Mouse (Mus musculus): Measurements from ENCODE around the gene Ccr7. TPM values are rescaled to one million over a fixed set of nuclear protein-coding genes. Genes with fewer than 3 reads are reported as not detected.

Ccr7 gene
- polyA plus RNA-seq, 1 experiment from 2014 or later = 0.12 TPM

DNA sequence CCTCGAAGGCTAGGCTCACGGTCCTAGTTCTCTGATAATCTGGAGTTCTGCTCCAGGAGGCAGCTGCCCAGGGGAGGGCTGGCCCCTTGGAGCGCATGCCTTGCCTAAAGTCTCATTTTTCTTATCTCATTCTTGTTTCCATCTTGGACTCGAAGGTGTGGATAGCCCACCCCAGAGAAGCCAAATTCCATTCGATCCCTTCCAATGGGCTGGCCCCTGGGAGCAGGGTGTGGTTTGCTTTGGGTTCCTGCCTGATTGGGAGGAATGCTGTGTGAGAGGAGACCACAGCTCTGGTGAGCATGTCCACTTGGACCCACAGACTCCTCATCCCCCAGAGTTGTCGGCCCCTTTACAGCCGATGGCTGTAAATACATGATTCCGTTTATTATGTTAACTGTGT is 53.2 kb downstream of the Ccr7 start:
- no peak for TF ChIP-seq CTCF (IDR thresholded peaks at IDR 0.05)
- H3K27me3 ChIP-seq = no peaks in the 10 kb centered on the region
- ATAC-seq = no peak
- no peak for DNase-seq (ENCODE audit: low read depth, low spot score)
- in situ Hi-C loops (cut with MboI; ENCODE audit: low pct_unique_long_range_greater_than_20kb) = no loop called here
- POLR2A ChIA-PET = no interaction called here
- CTCF ChIA-PET = no interaction called here

DNA sequence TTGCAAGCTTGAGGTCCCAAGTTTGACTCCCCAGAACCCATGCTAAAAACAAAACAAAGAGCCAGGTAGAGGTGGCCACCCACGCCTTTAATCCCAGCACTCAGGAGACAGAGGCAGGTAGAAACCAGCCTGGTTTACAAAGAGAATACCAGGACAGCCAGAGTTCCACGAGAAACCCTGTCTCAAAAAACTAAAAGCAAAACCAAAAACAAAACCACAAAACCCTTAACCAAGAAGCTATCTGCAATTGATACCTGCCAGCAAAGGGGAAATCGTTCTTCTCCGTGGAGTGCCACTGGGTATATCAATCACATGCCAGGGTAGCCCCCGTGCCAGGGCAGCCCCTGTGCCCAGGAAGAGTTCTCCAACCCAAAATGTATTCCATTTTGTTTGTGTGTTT is 54.7 kb downstream of the Ccr7 start:
- ChIA-PET CTCF (no interaction called here), POLR2A (interaction anchor here (0.6 kb wide), 1 partner anchor 56 kb away, joined by 4 read pairs; no protein-coding TSS in a partner anchor)
- TF ChIP-seq CTCF (IDR thresholded peaks at IDR 0.05) = no peak
- ATAC-seq = no peak
- no peak for DNase-seq (ENCODE audit: low read depth, low spot score)
- in situ Hi-C loops (cut with MboI; ENCODE audit: low pct_unique_long_range_greater_than_20kb) = no loop called here
- H3K27me3 ChIP-seq = no peaks in the 10 kb centered on the region

DNA sequence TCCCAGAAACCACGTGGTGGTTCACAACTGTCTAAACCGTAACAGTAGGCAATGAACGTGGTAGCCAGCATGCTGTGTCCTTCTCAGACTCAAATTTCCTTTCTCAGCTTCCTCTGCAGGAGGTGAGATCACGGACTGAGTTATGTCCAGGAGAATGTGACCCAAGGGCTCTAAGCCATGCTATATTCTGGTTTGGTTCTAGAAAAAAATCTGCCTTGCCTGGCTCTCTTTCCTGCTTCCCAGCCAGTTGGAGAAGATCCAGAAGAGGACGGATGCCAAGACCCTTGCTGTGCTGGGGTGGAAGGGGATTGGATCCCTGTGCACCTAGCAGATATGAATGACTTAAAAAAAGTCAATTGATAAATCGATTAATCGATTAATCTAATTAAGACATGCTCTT is 55.4 kb downstream of the Ccr7 start:
- no peak for TF ChIP-seq CTCF (IDR thresholded peaks at IDR 0.05)

DNA sequence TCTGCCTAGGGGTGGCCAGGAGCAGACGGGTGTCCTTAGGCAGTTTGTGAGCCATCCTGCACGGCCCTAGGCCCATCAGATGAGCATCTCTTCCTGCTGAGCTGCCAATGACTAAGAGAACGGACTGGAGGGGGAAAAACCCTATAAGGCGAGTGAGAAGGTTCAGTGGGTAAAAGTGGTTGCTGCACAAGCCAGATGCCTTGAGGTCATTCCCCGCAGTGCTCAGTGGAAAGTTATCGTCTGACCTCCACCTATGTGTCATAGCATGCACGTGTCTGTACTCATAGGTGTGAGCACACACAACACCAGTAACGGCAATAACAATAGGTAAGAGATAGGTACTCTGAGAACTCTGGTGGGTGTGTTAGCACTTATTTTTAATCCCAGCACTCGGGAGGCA is 56.0 kb downstream of the Ccr7 start:
- in situ Hi-C loops (cut with MboI; ENCODE audit: low pct_unique_long_range_greater_than_20kb) = no loop called here
- POLR2A ChIA-PET = no interaction called here
- CTCF ChIA-PET = no interaction called here
- DNase-seq (ENCODE audit: low read depth, low spot score) (no peak), ATAC-seq (no peak)
- H3K27me3 ChIP-seq = no peaks in the 10 kb centered on the region
- TF ChIP-seq CTCF (IDR thresholded peaks at IDR 0.05) = no peak

More for the DNA sequence above, 55.4 kb downstream of the Ccr7 start:
- DNase-seq (ENCODE audit: low read depth, low spot score) (no peak), ATAC-seq (no peak)
- no peaks in the 10 kb centered on the region for H3K27me3 ChIP-seq
- in situ Hi-C loops (cut with MboI; ENCODE audit: low pct_unique_long_range_greater_than_20kb) = no loop called here
- ChIA-PET POLR2A (interaction anchor here (0.6 kb wide), 1 partner anchor 55 kb away, joined by 4 read pairs; no protein-coding TSS in a partner anchor), CTCF (no interaction called here)

DNA sequence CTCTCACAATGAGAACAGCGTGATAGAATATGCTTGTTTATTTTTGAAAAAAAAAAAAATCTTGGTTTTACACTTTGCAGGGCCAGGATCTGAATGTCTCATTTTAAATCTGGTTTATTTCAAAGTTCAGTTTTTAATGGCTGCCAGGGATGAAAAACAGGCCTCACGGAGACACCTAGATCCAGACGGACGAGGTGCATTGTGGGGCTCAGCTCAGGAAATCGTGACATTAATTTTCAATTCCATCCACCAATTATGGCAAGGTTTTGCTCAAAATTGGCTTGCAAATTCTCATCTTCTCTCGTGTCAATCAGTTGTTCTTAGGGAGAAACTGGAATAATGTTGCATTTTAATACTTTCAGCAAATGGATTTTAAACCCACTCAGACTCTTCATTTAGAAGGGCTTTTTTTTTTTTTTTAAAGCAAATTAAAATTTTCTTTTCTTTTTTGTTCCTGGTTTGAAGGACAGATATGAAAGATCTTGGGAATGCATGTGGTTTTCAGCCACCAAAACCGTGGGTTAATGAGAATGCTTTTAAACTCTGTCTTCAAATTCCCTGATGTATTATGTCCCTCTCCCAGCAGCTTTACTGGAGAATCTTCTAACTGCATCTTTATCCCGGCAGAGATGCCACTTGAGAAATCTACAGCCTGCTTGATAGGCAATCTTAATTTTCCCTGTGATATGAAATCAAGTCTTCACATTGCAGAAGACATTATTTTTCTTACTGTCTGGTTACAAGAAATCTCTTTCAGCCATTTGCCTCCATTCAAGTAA is 57.7 kb downstream of the Ccr7 start:
- in situ Hi-C loops (cut with MboI; ENCODE audit: low pct_unique_long_range_greater_than_20kb) = no loop called here
- no peak for DNase-seq (ENCODE audit: low read depth, low spot score)
- ATAC-seq = no peak
- no peaks in the 10 kb centered on the region for H3K27me3 ChIP-seq
- POLR2A ChIA-PET = no interaction called here
- no peak for TF ChIP-seq CTCF (IDR thresholded peaks at IDR 0.05)
- CTCF ChIA-PET = interaction anchor here (1.3 kb wide), 2 partner anchors 8 to 11 kb away, joined by 3 read pairs; no protein-coding TSS in a partner anchor

DNA sequence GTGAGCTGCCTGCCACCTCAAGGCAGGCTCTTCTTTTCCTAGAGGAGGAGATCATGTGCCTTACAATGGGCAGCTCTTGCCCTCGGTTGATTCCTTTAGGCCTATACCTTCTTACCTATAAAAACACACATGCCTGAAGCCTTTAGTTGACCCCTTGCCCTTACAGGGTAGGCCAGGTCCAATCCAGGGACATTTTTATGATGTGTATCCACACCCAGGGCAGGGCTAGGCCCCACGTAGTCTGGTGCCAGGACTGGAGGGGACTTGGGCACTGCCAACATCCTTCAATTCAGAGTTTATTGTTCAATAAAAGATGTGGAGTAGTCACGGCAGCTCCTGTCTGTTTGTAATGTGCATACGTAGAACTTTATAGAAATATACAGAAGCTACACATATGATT is 58.5 kb downstream of the Ccr7 start:
- ChIA-PET CTCF (interaction anchor here (1.3 kb wide), 2 partner anchors 9 to 12 kb away, joined by 3 read pairs; no protein-coding TSS in a partner anchor), POLR2A (no interaction called here)
- in situ Hi-C loops (cut with MboI; ENCODE audit: low pct_unique_long_range_greater_than_20kb) = no loop called here
- DNase-seq (ENCODE audit: low read depth, low spot score) (no peak), ATAC-seq (no peak)
- TF ChIP-seq CTCF (IDR thresholded peaks at IDR 0.05) = no peak
- H3K27me3 ChIP-seq = no peaks in the 10 kb centered on the region

DNA sequence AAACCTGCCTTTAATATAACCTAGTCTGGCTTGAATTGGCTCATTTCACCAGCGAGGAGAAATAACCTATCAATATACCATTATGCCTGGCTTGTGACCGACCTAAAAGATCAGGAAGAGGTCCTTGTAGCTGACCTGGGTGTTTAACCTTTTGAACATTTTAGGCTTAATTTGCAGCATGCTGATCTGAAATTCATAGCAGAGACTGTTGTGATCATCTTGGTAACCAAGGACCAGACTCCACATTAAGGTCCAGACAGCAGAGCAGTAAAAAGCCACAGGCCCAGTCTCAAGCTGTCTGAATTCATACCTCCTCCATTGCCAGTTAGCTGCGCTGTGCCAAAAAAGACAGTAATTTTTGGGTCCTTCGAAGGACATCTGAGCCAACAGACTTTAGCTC is 59.1 kb downstream of the Ccr7 start:
- no peak for DNase-seq (ENCODE audit: low read depth, low spot score)
- in situ Hi-C loops (cut with MboI; ENCODE audit: low pct_unique_long_range_greater_than_20kb) = no loop called here
- no peak for TF ChIP-seq CTCF (IDR thresholded peaks at IDR 0.05)
- no peak for ATAC-seq
- ChIA-PET POLR2A (no interaction called here), CTCF (interaction anchor here (1.3 kb wide), 2 partner anchors 10 to 12 kb away, joined by 3 read pairs; no protein-coding TSS in a partner anchor)
- no peaks in the 10 kb centered on the region for H3K27me3 ChIP-seq

DNA sequence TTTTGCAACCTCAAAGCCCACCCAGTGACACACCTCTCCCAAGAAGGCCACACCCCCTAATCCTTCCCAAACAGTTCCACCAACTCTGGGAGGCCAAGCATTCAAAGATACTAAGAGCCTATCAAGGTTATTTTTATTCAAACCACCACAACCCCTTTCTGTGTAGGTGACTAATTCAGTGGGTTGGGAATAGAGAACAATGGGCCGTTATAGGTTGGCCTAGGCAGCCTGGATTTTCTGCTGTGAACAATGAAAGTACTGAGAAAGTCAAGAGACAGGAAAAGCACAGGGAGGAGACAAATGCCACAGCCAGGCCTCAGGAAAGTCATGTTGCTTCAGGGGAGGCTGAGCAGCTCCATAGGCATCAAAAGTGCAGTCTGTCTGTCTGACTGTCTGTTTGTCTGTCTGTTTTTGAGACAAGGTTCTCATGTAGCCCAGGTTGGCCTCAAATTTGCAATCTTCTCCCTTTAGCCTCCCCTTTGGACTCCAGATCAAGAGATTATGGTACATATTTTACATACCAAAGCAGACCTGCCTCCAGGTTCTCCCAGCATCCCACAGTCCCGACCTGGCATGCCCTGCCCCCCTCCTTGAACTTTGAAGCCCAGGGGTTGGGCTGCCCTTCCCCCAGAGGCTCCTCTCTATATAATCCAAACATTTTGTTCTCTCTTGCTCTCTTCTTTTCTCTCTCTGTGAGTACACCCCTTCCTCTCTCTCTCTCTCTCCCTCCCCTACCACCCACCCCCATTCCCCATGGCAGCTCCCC is 59.8 kb downstream of the Ccr7 start:
- ATAC-seq (no peak), DNase-seq (ENCODE audit: low read depth, low spot score) (no peak)
- no peak for TF ChIP-seq CTCF (IDR thresholded peaks at IDR 0.05)
- in situ Hi-C loops (cut with MboI; ENCODE audit: low pct_unique_long_range_greater_than_20kb) = no loop called here
- POLR2A ChIA-PET = no interaction called here
- CTCF ChIA-PET = no interaction called here
- H3K27me3 ChIP-seq = no peaks in the 10 kb centered on the region

Other genes with a start within 250 kb of the Ccr7 start
- 9.0 TPM for gene Cdc6, start 247.3 kb downstream of the Ccr7 start, polyA plus RNA-seq (2021)
- gene Rara, start 227.3 kb downstream of the Ccr7 start, polyA plus RNA-seq (2021) = 31.2 TPM
- gene Gjd3, start 172.1 kb downstream of the Ccr7 start, polyA plus RNA-seq (2021) = 0.19 TPM
- 139 TPM for gene Top2a, start 130.9 kb downstream of the Ccr7 start, polyA plus RNA-seq (2021)
- gene Igfbp4, start 113.8 kb downstream of the Ccr7 start, polyA plus RNA-seq (2021) = 3.0 TPM
- gene Tns4, start 65.8 kb downstream of the Ccr7 start, polyA plus RNA-seq (2021) = not detected
- 135 TPM for gene Smarce1, start 75.9 kb upstream of the Ccr7 start, polyA plus RNA-seq (2021)
- gene Krt222, start 89.0 kb upstream of the Ccr7 start, polyA plus RNA-seq (2021) = 0.14 TPM
- not detected for gene Krt24, start 130.2 kb upstream of the Ccr7 start, polyA plus RNA-seq (2021)
- gene Krt25, start 167.9 kb upstream of the Ccr7 start, polyA plus RNA-seq (2021) = not detected
- gene Krt26, start 182.9 kb upstream of the Ccr7 start, polyA plus RNA-seq (2021) = not detected
- gene Krt27, start 196.0 kb upstream of the Ccr7 start, polyA plus RNA-seq (2021) = not detected
- gene Krt28, start 219.8 kb upstream of the Ccr7 start, polyA plus RNA-seq (2021) = not detected
- 7.2 TPM for gene Krt10, start 234.3 kb upstream of the Ccr7 start, polyA plus RNA-seq (2021)

All from Patski (cell line).